ENCODE assay signal across 8 mouse cellular contexts in the genomic region with DNA sequence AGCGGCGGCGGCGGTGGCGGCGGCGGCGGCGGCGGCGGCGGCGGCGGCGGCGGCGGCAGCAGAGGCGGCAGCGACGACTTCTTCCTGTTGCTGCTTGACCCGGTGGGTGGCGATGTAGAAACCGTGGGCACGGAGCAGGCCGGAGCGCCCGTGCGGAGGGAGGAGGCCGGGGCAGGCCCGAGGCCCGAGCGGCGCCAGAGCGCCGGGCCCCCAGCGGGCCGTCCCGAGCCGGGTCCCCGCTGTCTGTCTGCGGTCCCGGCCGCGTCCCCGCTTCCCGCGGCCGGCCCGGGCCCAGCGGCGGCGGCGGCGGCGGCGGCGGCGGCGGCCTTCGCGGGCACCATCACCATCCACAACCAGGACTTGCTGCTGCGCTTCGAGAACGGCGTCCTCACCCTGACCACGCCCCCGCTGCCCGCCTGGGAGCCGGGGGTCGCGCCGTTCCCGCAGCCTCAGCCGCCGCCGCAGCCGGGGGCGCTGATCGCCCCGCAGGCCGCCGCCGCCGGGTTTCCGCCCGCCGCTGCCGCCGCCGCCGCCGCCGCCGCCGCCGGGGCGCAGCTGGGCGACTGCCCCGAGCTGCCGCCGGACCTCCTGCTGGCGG. TPM values are rescaled to one million over a fixed set of nuclear protein-coding genes. Genes with fewer than 3 reads are reported as not detected.
DNase-seq lines count a peak whose midpoint lies in the region; ATAC-seq lines count a peak whose summit lies in the region.
"Not testable (repeated sequence)": the region's sequence is repeated elsewhere in the genome, so short reads cannot be mapped to it uniquely, and the experiment has no call there.

No protein-coding gene starts in this region.

- WGBS in forebrain, embryonic 11.5 days, result 2% methylated on average over 12 of the region's 102 CpGs
- WGBS in heart, embryonic 12.5 days, result 48% methylated on average over 33 of the region's 102 CpGs
- 12% methylated on average over 21 of the region's 102 CpGs for WGBS in limb, embryonic 12.5 days
- no CpG with 5 or more reads among the region's 102 CpGs for WGBS in neural tube, embryonic 13.5 days

- peak; percentile 77 for ATAC-seq in forebrain, embryonic 11.5 days (replicated peaks; ENCODE audit: low FRiP score)
- peak; percentile 75 for ATAC-seq in heart, embryonic 12.5 days (ENCODE audit: insufficient number of reproducible peaks, low FRiP score)
- ATAC-seq in inflammation-experienced regulatory T-cells, adult 6 months, result peak; percentile 18
- ATAC-seq in limb, embryonic 12.5 days (ENCODE audit: insufficient number of reproducible peaks, insufficient read depth, low FRiP score, low TSS enrichment, low read depth), result not testable (repeated sequence)
- peak; percentile 66 for ATAC-seq in megakaryocyte, adult 5-6 weeks (ENCODE audit: poor library complexity, severe bottlenecking)
- ATAC-seq in neural tube, embryonic 13.5 days (ENCODE audit: low read depth), result peak; percentile 79

- not testable (repeated sequence) for H3K27me3 ChIP-seq in forebrain, embryonic 11.5 days (ENCODE audit: control insufficient read depth, insufficient read depth, low read length); heart, embryonic 12.5 days (replicated peaks); limb, embryonic 12.5 days; neural tube, embryonic 13.5 days

- not testable (repeated sequence) for H3K4me1 ChIP-seq in forebrain, embryonic 11.5 days (replicated peaks; ENCODE audit: control insufficient read depth, insufficient read depth, low read length); heart, embryonic 12.5 days (replicated peaks); limb, embryonic 12.5 days (replicated peaks); neural tube, embryonic 13.5 days (replicated peaks)

- peak overlapping the region; percentile 18; the same call in 1 of the 2 replicates for H3K4me3 ChIP-seq in forebrain, embryonic 11.5 days (ENCODE audit: low read depth, low read length)
- peak overlapping the region; percentile 40 for H3K4me3 ChIP-seq in heart, embryonic 12.5 days
- peak overlapping the region; percentile 27 for H3K4me3 ChIP-seq in limb, embryonic 12.5 days (replicated peaks)
- peak overlapping the region; percentile 33 for H3K4me3 ChIP-seq in neural tube, embryonic 13.5 days

- not testable (repeated sequence) for H3K36me3 ChIP-seq in forebrain, embryonic 11.5 days (ENCODE audit: control insufficient read depth, insufficient read depth, low read length); heart, embryonic 12.5 days; limb, embryonic 12.5 days; neural tube, embryonic 13.5 days

- not testable (repeated sequence) for H3K9ac ChIP-seq in forebrain, embryonic 11.5 days (ENCODE audit: low read length); heart, embryonic 12.5 days; limb, embryonic 12.5 days (replicated peaks); neural tube, embryonic 13.5 days

- H3K27ac ChIP-seq in forebrain, embryonic 11.5 days (ENCODE audit: low read depth, low read length); heart, embryonic 12.5 days (ENCODE audit: poor library complexity, severe bottlenecking); limb, embryonic 12.5 days; neural tube, embryonic 13.5 days (replicated peaks): not testable (repeated sequence)

- not testable (repeated sequence) for H3K9me3 ChIP-seq in forebrain, embryonic 11.5 days (ENCODE audit: control insufficient read depth, low read length); heart, embryonic 12.5 days (replicated peaks); limb, embryonic 12.5 days; neural tube, embryonic 13.5 days

- not testable (repeated sequence) for H3K4me2 ChIP-seq in forebrain, embryonic 11.5 days (ENCODE audit: low read depth, low read length, severe bottlenecking); limb, embryonic 12.5 days; neural tube, embryonic 13.5 days
- H3K4me2 ChIP-seq in heart, embryonic 12.5 days, result 0 out of 2 replicates have a peak overlapping the region, but pooled peaks have one; percentile 36

- DNase-seq in cerebellum, adult 11-12 months, result peak; percentile 8
- DNase-seq in forebrain, embryonic 11.5 days (ENCODE audit: low spot score), result not testable (repeated sequence)
- DNase-seq in thymus, postnatal 4 days, result peak; percentile 43

RNA-seq across cellular contexts. Expression of a gene that starts 0.7 kb away (rescaled TPM):
- polyA plus RNA-seq in forebrain, embryonic 11.5 days (2014; fragmentation: Nextera tagmentation; extraction: Ambion mirVana), result 1.7 and 2.3 TPM in 2 replicates
- 1.1 and 1.2 TPM in 2 replicates for polyA plus RNA-seq in heart, embryonic 12.5 days (2016; fragmentation: Nextera tagmentation; extraction: Ambion mirVana)
- 1 to 10 TPM; 2.0 to 2.8 (median 2.6) TPM for polyA plus RNA-seq in inflammation-experienced regulatory T-cells, adult 6 months (2017; shearing (Covaris generic))
- polyA plus RNA-seq in limb, embryonic 12.5 days (2016; fragmentation: Nextera tagmentation; extraction: Ambion mirVana), result 2.2 and 2.3 TPM in 2 replicates
- 6.9 and 7.8 TPM in 2 replicates for total RNA-seq in megakaryocyte, adult 5-6 weeks (2015)
- total RNA-seq in megakaryocyte, adult 5-6 weeks (2017), result 4.2 and 5.4 TPM in 2 replicates
- 1.6 and 1.8 TPM in 2 replicates for polyA plus RNA-seq in neural tube, embryonic 13.5 days (2015; fragmentation: Nextera tagmentation; extraction: Ambion mirVana)
